Mouse (Mus musculus): ENCODE data around the gene Zfp108. TPM values are rescaled to one million over a fixed set of nuclear protein-coding genes. Genes with fewer than 3 reads are reported as not detected.
"Not testable (repeated sequence)": the region's sequence is repeated elsewhere in the genome, so short reads cannot be mapped to it uniquely, and the experiment has no call there.

Zfp108 gene
- polyA plus RNA-seq, 1 experiment from 2014 or later, result 7.0 TPM

GRCm38 (mm10) chr7:24268176-24269155 lies 13.9 kb downstream of the Zfp108 start:
- H3K27me3 ChIP-seq, result no peaks in the 10 kb centered on the region
- no peak overlapping the region for H3K4me3 ChIP-seq
- WGBS, result 66% methylated on average over 24 of the region's 24 CpGs
- H3K27ac ChIP-seq (replicated peaks), result no peak overlapping the region
- H3K36me3 ChIP-seq, result peaks cover 3% of the 10 kb centered on the region; the same call in 1 of the 2 replicates
- no peaks in the 10 kb centered on the region for H3K9me3 ChIP-seq
- no peak overlapping the region for H3K4me2 ChIP-seq
- H3K4me1 ChIP-seq (replicated peaks), result peaks cover 8% of the 10 kb centered on the region
- ATAC-seq (ENCODE audit: low FRiP score, low read depth), result no peak
- no peak overlapping the region for H3K9ac ChIP-seq

- Histone ChIP-seq H3K4me1 (replicated peaks) (peaks cover 8% of the 10 kb centered on the region), H3K4me2 (peak overlapping the region; percentile 84; the same call in 1 of the 2 replicates), H3K9ac (no peak overlapping the region), H3K9me3 (no peaks in the 10 kb centered on the region), H3K4me3 (peak overlapping the region; percentile 56; the same call in 1 of the 2 replicates), H3K36me3 (peaks cover 11% of the 10 kb centered on the region), H3K27me3 (no peaks in the 10 kb centered on the region), H3K27ac (replicated peaks) (no peak overlapping the region)
- ATAC-seq (ENCODE audit: low FRiP score, low read depth), result no peak
- 76% methylated on average over 3 of the region's 3 CpGs for WGBS
Measured at GRCm38 (mm10) chr7:24269256-24269655, 14.7 kb downstream of the Zfp108 start.

GRCm38 (mm10) chr7:24269667-24270287 lies 15.2 kb downstream of the Zfp108 start:
- H3K27me3 ChIP-seq, result no peaks in the 10 kb centered on the region
- H3K9ac ChIP-seq, result peak overlapping the region; percentile 72; the same call in 1 of the 2 replicates
- H3K36me3 ChIP-seq, result peaks cover 16% of the 10 kb centered on the region
- WGBS, result 37% methylated on average over 7 of the region's 7 CpGs
- peak; percentile 66 for ATAC-seq (ENCODE audit: low FRiP score, low read depth)
- H3K27ac ChIP-seq (replicated peaks), result no peak overlapping the region
- peak overlapping the region; percentile 84 for H3K4me2 ChIP-seq
- H3K4me1 ChIP-seq (replicated peaks), result peaks cover 8% of the 10 kb centered on the region
- H3K4me3 ChIP-seq, result peak overlapping the region; percentile 56
- no peaks in the 10 kb centered on the region for H3K9me3 ChIP-seq

GRCm38 (mm10) chr7:24270288-24270672 lies 15.7 kb downstream of the Zfp108 start, which contains the start of gene Zfp93:
TSS of gene Zfp93 (plus strand) at chr7:24270420.
- peaks cover 21% of the 10 kb centered on the region for H3K36me3 ChIP-seq
- no peaks in the 10 kb centered on the region for H3K9me3 ChIP-seq
- peak within 1 kb of the TSS; percentile 79 for H3K27ac ChIP-seq (replicated peaks)
- H3K9ac ChIP-seq, result peak within 1 kb of the TSS; percentile 72
- H3K4me2 ChIP-seq, result peak within 1 kb of the TSS; percentile 84
- H3K27me3 ChIP-seq, result no peaks in the 10 kb centered on the region
- 0% methylated on average over 12 of the region's 12 CpGs for WGBS
- H3K4me3 ChIP-seq, result peak within 1 kb of the TSS; percentile 56
- peak; percentile 95 for ATAC-seq (ENCODE audit: low FRiP score, low read depth)
- peaks cover 8% of the 10 kb centered on the region for H3K4me1 ChIP-seq (replicated peaks)

GRCm38 (mm10) chr7:24271191-24271590 lies 16.6 kb downstream of the Zfp108 start:
- Histone ChIP-seq H3K27ac (replicated peaks) (no peak overlapping the region), H3K4me2 (peak overlapping the region; percentile 84; the same call in 1 of the 2 replicates), H3K27me3 (no peaks in the 10 kb centered on the region), H3K4me3 (no peak overlapping the region), H3K9ac (no peak overlapping the region), H3K36me3 (peaks cover 28% of the 10 kb centered on the region), H3K9me3 (no peaks in the 10 kb centered on the region), H3K4me1 (replicated peaks) (peaks cover 8% of the 10 kb centered on the region)
- 97% methylated on average over 6 of the region's 6 CpGs for WGBS
- ATAC-seq (ENCODE audit: low FRiP score, low read depth), result no peak

DNA sequence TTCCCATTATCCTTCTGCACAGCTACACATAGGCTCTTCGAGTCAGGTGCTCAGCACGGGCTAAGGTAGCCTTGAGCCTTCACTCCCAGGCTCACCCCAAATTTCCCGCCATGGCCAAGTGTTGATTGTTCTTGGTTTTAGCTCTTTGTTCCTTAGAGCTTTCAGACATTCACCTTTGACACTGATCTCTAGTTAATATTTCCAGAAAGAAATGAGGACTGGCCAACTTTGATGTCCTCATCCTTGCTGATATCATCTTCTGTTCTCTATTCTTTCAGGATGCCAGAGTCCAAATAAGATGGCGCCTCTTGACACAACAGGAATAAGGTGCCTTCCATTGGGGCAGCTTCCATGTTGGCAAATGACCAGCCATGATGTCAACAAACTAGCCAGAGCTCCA lies 19.9 kb downstream of the Zfp108 start:
- no peak overlapping the region for H3K4me2 ChIP-seq
- no peaks in the 10 kb centered on the region for H3K9me3 ChIP-seq
- 95% methylated on average over 4 of the region's 4 CpGs for WGBS
- H3K4me1 ChIP-seq (replicated peaks), result peaks cover 5% of the 10 kb centered on the region
- no peak overlapping the region for H3K4me3 ChIP-seq
- peaks cover 33% of the 10 kb centered on the region for H3K36me3 ChIP-seq
- H3K27me3 ChIP-seq, result no peaks in the 10 kb centered on the region
- no peak overlapping the region for H3K27ac ChIP-seq (replicated peaks)
- ATAC-seq (ENCODE audit: low FRiP score, low read depth), result no peak
- H3K9ac ChIP-seq, result no peak overlapping the region

DNA sequence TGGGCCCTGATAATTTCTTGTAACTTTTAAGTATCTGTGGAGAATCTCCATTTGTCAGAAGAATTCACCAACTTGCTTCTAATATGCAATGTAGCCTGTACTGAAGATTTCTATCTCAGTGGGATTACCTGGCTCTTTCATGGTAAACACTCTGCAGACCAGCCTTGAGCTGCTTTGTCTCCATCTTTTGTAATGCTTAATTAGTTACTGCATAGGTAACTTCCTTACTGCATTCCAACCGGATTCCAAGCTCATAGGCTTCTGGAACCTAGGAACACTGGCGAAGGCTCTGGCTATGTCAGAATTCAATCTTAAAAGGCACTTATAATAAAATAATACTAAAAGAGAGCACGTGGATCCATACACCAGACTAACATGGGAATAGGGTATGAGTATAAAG lies 24.2 kb downstream of the Zfp108 start:
- H3K4me3 ChIP-seq; H3K27me3 ChIP-seq; ATAC-seq (ENCODE audit: low FRiP score, low read depth); H3K4me2 ChIP-seq; H3K4me1 ChIP-seq (replicated peaks); H3K9me3 ChIP-seq; H3K27ac ChIP-seq (replicated peaks); H3K9ac ChIP-seq: not testable (repeated sequence)
- WGBS, result 83% methylated on average over 3 of the region's 3 CpGs
- peaks cover 27% of the 10 kb centered on the region for H3K36me3 ChIP-seq

DNA sequence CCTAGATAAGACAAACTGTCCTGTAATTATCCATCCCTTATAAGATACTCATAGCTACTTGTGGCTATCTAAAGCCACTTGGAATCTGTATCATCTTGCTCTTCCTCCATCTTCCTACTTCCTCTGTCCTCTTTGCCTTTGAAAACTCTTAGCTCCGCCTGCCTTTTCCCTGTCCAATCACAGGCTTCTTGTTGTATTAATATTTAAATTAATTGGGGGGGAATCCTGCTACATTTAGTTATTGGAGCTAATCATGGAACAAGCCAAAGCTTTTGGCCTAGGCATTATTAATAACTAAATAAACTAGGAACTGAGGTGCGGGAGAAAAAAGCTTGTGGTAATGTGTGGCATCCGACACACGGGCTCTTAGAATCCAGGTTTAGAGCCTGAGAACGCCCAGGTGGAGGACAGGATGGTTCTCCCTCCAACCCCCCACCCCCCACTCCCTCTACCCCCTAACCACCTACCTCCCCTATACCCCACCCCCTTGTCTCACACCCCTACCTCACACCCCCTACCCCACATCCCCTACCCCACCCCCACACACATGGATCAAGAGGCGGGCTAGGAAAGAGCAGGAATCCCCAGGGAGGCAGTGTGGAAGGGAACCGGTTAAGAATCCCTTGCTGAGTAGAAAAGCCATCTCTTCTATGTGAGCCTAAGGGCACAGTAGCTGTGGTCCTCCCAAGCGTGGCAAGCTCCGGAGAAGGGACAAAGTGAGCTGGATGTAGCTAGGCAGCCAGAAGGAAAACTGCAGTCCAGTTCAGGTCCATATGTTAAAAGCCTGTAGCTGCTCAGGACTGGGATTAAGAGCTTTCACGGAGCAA lies 25.6 kb downstream of the Zfp108 start:
- Histone ChIP-seq H3K27ac (replicated peaks) (no peak overlapping the region), H3K4me1 (replicated peaks) (no peaks in the 10 kb centered on the region), H3K4me2 (no peak overlapping the region), H3K27me3 (no peaks in the 10 kb centered on the region), H3K36me3 (peaks cover 12% of the 10 kb centered on the region), H3K9ac (no peak overlapping the region), H3K4me3 (no peak overlapping the region), H3K9me3 (no peaks in the 10 kb centered on the region)
- no peak for ATAC-seq (ENCODE audit: low FRiP score, low read depth)
- WGBS, result 61% methylated on average over 10 of the region's 10 CpGs

DNA sequence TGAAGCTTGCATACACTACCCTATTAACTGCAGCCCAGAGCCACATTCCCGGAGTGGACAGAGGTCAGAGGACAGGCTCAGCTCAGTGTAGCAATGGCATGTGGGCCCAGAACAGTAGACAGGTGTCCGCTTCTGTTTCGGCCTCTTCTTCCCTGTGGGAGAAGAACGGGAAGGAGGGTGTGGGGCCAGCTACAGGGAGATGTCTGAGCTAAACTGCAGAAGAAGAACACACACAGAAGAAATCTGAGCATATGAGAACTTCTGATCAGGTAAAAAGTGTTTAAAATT lies 26.2 kb downstream of the Zfp108 start:
- no peak for ATAC-seq (ENCODE audit: low FRiP score, low read depth)
- 57% methylated on average over 4 of the region's 4 CpGs for WGBS
- H3K4me3 ChIP-seq, result no peak overlapping the region

DNA sequence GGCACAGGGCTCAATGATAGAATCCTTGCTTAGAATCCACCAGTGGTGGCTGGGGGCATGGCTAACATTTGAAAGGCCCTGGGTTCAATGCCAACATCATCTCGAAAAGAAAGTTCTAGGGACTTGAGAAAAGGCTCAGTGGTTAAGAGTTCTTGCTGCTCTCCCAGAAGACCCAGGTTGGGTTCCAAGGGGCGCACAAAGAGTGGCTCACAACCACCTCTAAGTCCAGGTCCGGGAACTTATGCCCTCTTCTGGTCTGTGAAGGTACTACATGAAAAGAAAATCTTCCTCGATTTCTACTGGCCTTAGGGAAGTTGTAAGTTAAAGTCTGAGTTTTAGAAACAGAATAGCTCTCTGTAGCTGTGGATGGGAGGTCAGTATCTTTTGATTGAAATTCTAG lies 31.5 kb downstream of the Zfp108 start:
- WGBS, result 51% methylated on average over 4 of the region's 4 CpGs
- no peak overlapping the region for H3K4me2 ChIP-seq
- no peak for ATAC-seq (ENCODE audit: low FRiP score, low read depth)
- H3K4me1 ChIP-seq (replicated peaks), result no peaks in the 10 kb centered on the region
- H3K9me3 ChIP-seq, result no peaks in the 10 kb centered on the region
- no peak overlapping the region for H3K27ac ChIP-seq (replicated peaks)
- no peak overlapping the region for H3K4me3 ChIP-seq
- H3K27me3 ChIP-seq, result no peaks in the 10 kb centered on the region
- H3K36me3 ChIP-seq, result peaks cover 36% of the 10 kb centered on the region
- no peak overlapping the region for H3K9ac ChIP-seq

More for the DNA sequence above, 26.2 kb downstream of the Zfp108 start:
- Histone ChIP-seq H3K27me3 (no peaks in the 10 kb centered on the region), H3K4me1 (replicated peaks) (no peaks in the 10 kb centered on the region), H3K36me3 (peaks cover 7% of the 10 kb centered on the region; the same call in 1 of the 2 replicates), H3K27ac (replicated peaks) (no peak overlapping the region), H3K9ac (no peak overlapping the region), H3K4me2 (no peak overlapping the region), H3K9me3 (no peaks in the 10 kb centered on the region)

GRCm38 (mm10) chr7:24286916-24287315 lies 32.3 kb downstream of the Zfp108 start:
- WGBS, result 81% methylated on average over 4 of the region's 4 CpGs
- H3K36me3 ChIP-seq, result peaks cover 45% of the 10 kb centered on the region
- no peak for ATAC-seq (ENCODE audit: low FRiP score, low read depth)

More at GRCm38 (mm10) chr7:24286916-24287315, 32.3 kb downstream of the Zfp108 start:
- Histone ChIP-seq H3K4me3 (no peak overlapping the region), H3K9me3 (no peaks in the 10 kb centered on the region), H3K27ac (replicated peaks) (no peak overlapping the region), H3K9ac (no peak overlapping the region), H3K27me3 (no peaks in the 10 kb centered on the region), H3K4me1 (replicated peaks) (no peaks in the 10 kb centered on the region), H3K4me2 (no peak overlapping the region)
